Mouse (Mus musculus) c-Kit-positive CD71-positive TER-119-positive erythroid progenitor cells, embryonic 14.5 days (primary cell): Measurements from ENCODE around the gene Trim10.

Experiments
- DNase-seq: peaks from one replicate; pipeline ENCODE4 v3.0.0-alpha.2; 2013; ENCODE audit warnings: low spot score

Gene Trim10

GRCm38 (mm10) chr17:36869284-36869954, at the start of gene Trim10:
Gene Trim10, plus strand, starts transcription at chr17:36869574.
- peak; percentile 97 for DNase-seq

GRCm38 (mm10) chr17:36824005-36824404, 45.4 kb upstream of the Trim10 start:
- peak; percentile 26 for DNase-seq

- DNase-seq, result no peak
These were observed 43.8 kb upstream of the Trim10 start for GRCm38 (mm10) chr17:36825525-36825924.

DNA sequence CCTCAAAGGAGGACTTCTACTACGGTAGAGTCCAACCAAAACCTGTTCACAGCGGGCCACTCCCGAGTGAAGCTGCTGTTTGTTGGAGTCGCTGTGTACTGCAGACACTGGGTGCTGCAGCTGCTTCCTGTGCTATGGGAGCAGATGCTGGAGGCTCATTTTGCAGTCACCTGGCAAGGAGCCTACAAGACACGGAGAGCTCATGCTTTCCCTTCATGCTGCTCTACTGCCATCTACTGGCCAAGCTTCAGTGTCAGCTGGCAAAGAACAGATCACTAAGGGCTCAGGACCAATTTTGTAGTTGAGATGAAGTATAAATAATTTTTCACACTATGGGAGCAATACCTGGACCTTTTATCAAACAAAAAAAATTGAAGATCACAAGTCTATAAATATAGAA, 43.4 kb upstream of the Trim10 start:
- DNase-seq, result peak; percentile 37

- no peak for DNase-seq
These were observed 40.9 kb upstream of the Trim10 start for GRCm38 (mm10) chr17:36828488-36828887.

GRCm38 (mm10) chr17:36830470-36830869, 38.9 kb upstream of the Trim10 start:
- no peak for DNase-seq

- no peak for DNase-seq
These were observed 36.7 kb upstream of the Trim10 start for GRCm38 (mm10) chr17:36832694-36833093.

DNA sequence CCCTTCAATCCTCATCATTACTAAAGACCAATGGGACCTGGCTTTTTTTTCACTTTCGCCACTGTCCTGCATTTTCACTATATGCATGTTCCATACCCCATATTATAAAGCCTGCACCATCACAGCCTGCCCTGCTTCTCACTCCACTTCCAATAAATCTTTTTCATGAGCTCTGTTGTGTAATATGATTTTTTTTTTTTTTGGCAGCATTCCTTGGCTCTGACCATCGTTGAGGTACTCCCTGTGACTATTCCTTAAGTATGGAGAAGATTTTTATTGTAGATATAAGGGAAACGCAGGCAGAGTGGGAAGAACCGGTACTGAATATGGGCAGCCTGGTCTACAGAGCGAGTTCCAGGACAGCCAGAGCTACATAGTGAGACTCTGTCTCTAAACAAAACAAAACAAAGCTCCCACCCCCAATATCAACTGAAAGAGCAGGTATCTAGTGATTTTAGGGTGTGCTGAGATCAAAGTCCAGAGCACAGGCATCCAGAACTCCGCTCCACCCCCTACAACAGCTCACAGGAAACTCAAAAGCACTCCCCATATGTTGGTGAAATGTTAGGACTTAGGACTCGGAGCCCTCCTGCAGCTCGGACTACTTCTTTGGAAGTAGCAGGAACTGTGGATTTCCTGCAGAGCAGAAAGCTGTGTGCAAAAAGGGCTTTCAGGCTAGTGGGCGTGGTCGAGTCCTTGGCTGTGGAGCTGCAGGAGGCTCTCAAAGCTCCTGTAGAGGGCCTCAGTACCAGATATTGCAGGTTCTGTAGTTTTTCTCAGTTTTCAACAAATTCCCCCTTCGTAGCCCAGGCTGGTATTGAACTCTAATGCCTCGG, 33.6 kb upstream of the Trim10 start:
- peak; percentile 62 for DNase-seq

- peak; percentile 37 for DNase-seq
These were observed 33.0 kb upstream of the Trim10 start for GRCm38 (mm10) chr17:36836427-36836812.

- DNase-seq, result peak; percentile 97
These were observed 32.3 kb upstream of the Trim10 start, which contains the start of gene Trim26 for GRCm38 (mm10) chr17:36836874-36837647. Gene Trim26, plus strand, starts transcription at chr17:36837134.

- no peak for DNase-seq
These were observed 30.4 kb upstream of the Trim10 start for GRCm38 (mm10) chr17:36839001-36839400.

GRCm38 (mm10) chr17:36839931-36840330, 29.4 kb upstream of the Trim10 start:
- DNase-seq, result no peak

DNA sequence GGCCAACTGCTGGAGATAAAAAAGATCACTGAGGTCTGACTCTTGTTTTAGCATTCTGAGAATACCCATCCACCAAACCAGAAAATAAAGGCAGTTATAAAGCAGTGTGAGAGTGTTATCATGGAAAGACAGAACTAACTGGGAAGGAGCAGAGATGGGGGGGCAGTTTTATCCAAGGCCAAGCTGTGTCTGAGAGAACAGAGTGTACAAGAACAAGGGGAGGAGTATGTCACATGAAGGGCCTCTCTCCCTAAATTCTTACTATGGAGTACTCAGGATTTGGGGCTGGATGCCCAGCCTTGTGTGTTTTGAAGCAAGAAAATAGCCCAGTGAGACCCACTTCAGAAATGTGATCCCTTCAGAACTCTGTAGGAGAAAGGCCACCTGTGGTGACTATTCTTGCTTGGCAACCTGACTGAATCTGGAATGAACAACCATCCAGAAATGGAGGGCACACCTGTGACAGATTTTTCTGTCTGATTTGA, 28.4 kb upstream of the Trim10 start:
- no peak for DNase-seq

GRCm38 (mm10) chr17:36843696-36844095, 25.7 kb upstream of the Trim10 start:
- no peak for DNase-seq

DNA sequence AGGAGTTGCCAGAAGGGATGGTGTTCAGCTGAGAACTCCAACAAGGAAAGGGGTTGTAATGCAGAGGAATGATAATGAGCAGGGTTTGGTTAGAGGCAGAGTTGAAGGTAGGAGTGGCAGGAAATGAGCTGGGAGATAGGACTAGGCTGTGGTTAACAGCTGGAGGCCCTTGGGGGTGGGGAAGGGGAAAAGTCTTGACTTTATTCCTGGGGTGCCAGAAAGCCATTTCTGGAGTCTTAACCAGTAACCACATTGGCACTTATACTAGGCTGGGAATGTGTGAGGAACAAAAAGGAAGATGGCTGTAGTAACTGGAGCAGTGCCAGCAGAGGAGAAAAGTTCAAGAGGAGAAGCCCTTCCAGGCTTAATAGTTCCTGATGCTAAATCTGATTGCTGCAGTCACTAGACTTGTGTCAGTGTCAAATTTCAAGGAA, 25.1 kb upstream of the Trim10 start:
- DNase-seq, result no peak

DNA sequence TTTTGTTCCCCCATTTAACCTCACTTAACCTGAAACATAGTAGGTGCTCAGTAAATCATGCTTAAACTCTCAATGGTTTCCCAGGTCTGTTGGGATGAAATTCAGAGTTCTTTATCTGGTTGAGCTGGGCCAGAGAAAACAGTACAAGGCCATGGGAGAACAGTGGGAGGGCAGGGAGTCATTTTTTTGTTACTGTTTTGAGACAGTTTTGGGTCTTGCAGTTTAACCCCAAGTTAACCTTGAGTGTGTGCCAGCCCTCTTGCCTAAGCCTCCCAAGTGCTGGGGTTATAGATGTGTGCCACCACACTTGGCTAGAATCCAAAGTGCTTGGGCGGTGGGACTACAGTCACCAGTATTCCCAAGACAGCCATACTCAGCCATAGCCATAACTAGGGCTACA, 24.6 kb upstream of the Trim10 start:
- no peak for DNase-seq

GRCm38 (mm10) chr17:36848911-36849310, 20.5 kb upstream of the Trim10 start:
- no peak for DNase-seq

- no peak for DNase-seq
These were observed 19.4 kb upstream of the Trim10 start for GRCm38 (mm10) chr17:36849992-36850391.

- no peak for DNase-seq
These were observed 18.2 kb upstream of the Trim10 start for GRCm38 (mm10) chr17:36851200-36851599.

GRCm38 (mm10) chr17:36851627-36852026, 17.7 kb upstream of the Trim10 start:
- DNase-seq, result no peak

DNA sequence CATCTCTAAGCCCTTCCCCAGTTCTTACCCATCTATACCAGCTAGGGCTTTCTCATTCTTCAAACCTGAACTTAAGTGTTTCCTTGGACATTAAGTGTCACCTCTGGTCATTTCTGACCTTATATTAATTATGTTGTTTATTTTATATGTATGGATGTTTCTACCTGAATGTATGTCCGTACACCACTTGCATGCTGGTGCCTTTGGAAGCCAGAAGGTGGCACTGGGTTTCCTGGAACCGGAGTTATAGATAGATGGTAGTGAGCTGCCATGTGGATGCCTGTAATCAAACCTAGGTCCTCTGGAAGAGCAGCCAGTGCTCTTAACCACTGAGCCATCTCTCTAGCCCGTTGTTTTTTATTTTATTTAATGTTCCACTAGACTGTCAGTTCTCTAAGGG, 13.9 kb upstream of the Trim10 start:
- no peak for DNase-seq

DNA sequence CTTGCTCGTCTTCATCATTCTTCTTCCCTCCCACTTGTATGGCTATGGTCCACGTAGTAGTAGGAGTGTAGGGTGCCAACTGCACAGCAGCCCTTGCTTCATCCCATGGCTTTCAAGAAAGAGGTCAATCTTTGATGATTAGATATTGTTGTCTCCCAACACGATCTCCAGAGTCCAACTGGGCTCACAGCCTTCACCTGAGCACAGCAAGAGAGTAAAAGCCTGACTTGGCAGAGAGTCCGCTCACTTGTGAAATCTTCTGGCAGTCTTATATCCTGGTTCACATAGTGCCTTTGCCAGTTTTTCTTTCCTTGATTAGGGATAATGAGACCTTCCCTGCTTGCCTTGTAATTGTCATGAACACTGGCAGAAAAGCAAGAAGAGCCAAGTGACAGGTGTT, 13.1 kb upstream of the Trim10 start:
- DNase-seq, result no peak
